Mouse (Mus musculus) activated CD4-positive, CD25-positive, alpha-beta regulatory T cell, adult 4 months (primary cell): ENCODE data around the gene Fbxo11. TPM values are rescaled to one million over a fixed set of nuclear protein-coding genes. Genes with fewer than 3 reads are reported as not detected.
A peak's percentile ranks its signal among the peaks of the same experiment; 100 is the strongest.
"Not testable (repeated sequence)": the region's sequence is repeated elsewhere in the genome, so short reads cannot be mapped to it uniquely, and the experiment has no call there.

ENCODE experiments used
- ATAC-seq: one replicate; pipeline ENCODE4 v1.8.0; 2017
- polyA plus RNA-seq, 2 experiments: library from polyadenylated mRNA; unstranded; fragments of 100-300 nt; shearing (Covaris generic); gene quantifications; one replicate each; pipeline ENCODE4 v1.2.1; 2017

Gene Fbxo11
- polyA plus RNA-seq, 2 experiments from 2014 or later, result 15.5 to 24.3 TPM

GRCm38 (mm10) chr17:88066799-88067198 lies 1.7 kb upstream of the Fbxo11 start:
- ATAC-seq, result no peak

GRCm38 (mm10) chr17:88065801-88066646 lies 933 bp upstream of the Fbxo11 start:
- ATAC-seq, result peak; percentile 82

DNA sequence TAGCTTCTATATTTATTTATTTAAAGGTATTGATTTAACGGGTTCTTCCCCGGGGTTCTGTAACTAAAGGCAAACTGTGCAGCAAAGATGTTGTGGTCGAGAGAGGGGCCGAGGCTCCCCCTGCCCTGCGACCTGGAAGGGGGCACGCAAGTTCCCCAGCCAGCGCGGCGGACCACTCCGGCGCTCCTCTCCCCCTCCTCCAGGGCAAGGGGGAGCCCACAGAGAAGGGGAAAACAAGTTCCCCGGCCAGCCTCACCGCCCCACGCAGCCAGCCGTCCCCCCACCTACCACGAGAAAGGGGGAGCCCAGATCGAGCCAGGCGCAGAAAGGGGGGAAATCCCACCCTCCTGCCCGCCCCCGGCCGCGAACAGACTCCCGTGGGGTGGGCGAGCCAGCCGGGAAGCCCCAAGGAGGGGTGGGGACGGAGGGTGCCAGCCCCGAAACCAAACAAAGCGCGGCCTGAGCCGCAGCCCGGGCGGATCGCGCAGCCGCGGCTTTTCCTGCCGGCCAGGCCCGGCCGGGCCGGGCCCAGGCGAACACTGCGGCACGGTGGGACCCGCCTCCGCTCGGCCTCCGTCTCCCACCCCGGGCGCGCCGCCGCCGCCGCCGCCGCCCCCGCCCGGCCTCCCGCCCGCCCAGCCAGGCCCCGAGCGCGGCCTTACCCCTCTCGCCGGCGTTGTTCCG lies 602 bp downstream of the Fbxo11 start:
- ATAC-seq, result peak; percentile 27

DNA sequence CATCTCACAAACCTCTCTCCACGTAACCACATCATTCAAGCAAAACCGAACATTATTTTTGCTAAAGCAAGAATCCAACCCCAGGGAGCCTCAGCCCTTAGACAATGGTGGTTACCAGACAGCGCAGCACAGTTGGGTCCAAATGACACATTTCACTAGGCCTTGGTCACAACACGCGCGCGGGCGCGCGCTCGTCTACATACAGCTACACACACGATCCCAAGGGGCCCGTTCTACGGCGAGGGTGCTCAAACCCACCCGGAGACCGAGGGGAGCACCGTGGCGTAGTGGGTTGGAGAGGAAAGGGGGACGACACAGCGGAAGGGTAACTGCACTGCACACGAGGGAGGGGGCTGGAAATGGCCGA lies 1.1 kb downstream of the Fbxo11 start:
- ATAC-seq, result peak; percentile 6

GRCm38 (mm10) chr17:88062860-88063580 lies 2.1 kb downstream of the Fbxo11 start:
- no peak for ATAC-seq

- no peak for ATAC-seq
Observed at GRCm38 (mm10) chr17:88061942-88062341, 3.1 kb downstream of the Fbxo11 start.

GRCm38 (mm10) chr17:88058280-88058679 lies 6.8 kb downstream of the Fbxo11 start:
- peak; percentile 6 for ATAC-seq

DNA sequence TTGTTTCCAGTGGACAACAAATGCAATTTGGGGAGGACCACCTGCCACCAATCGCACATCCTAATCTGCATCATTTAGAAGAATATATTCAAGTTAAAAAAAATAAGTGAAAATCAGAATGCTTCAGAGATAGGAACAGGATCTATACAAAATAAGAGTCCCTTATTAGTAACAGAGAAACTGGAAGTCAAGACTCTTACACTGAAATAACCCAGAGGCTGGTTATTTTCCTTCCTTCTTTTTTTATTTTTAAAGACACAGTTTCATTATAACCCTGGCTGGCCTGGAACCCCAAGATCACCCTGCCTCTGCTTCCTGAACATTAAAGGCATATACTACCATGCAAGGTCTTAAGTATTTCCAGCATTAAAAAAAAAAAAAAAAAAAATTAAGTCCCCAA lies 7.2 kb downstream of the Fbxo11 start:
- peak; percentile 58 for ATAC-seq

- no peak for ATAC-seq
Observed at GRCm38 (mm10) chr17:88051679-88052078, 13.4 kb downstream of the Fbxo11 start.

DNA sequence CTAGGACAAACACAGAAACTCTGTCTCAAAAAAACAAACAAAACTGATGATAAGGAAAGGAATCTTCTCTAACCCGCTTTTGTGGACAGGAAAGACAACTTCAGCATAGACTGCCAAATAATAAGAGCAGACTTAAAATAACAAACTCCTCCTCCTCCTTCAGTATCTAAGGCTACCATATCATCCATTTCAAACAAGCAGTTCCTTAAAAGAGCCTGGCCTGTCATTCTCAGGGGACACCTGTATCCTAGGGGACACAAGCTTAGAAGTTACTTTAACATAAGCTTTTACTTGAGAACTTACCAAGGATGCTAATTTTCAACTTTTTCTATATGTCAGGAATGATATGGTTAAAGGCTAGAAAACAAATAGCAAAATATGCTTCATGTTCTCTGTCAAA lies 14.2 kb downstream of the Fbxo11 start:
- no peak for ATAC-seq

DNA sequence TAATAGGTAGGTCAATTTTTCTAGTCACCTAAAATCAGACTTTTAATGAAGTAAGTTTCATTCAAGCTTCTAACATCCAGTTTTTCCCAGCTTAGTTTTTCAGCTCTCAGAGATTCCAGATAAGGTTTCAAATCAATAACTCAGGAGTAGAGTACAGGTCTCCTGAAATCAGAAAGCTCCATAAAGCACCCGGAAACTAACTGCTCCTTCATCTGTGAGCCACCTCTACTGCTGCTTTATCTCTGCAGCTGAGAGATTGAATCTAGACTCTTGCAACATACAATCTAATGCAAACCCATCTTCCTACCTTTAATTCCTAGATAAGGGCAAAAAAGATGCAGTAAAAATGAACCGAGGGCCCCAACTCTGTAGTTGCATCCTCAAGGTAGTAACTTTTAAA lies 14.8 kb downstream of the Fbxo11 start:
- ATAC-seq, result no peak

DNA sequence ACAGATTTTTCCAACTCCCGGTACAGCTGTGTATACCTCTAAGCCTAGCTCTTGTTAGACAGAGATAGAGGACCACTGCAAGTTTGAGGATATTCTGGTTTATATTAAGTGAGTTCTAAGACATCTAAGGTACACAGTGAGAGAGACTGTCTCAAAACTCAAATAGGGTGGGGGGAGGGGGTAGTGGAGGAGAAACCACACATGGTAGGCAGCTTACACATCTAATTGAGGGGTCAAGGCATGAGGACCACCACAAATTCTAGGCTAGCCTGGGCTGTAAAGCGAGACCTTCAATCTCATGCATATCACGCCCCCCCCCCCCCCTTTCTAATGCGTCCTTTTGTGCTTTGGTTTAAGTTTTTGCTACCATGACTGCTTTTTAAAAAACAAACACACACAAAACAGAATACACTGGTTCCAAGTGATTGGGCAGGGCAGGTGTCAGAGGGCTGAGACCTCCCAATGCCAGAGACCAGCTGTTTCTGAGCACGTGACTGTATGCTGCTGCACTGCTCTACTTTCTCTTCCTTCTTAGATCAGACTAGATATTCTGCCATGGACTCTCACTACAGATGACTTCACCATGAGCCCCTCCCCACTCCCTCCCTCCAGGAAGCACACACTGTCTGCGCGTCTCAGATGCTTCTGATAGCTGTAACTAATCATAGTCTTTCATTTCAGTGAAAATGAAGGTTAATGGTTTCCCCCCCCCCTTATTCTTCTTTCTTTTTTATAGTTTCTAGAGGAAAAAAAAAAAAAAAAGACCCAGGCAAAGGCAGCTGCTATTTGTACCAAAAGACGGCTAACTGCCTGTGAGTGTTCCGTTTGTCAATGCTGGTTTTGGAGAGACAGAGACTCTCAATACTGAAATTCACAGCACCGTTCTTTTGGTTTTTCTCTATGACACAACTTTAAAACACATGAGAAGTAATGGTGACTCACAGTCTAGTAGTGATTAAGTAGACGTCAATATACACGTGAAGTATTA lies 22.7 kb downstream of the Fbxo11 start:
- ATAC-seq, result peak; percentile 96

GRCm38 (mm10) chr17:88040810-88041209 lies 24.3 kb downstream of the Fbxo11 start:
- ATAC-seq, result no peak

DNA sequence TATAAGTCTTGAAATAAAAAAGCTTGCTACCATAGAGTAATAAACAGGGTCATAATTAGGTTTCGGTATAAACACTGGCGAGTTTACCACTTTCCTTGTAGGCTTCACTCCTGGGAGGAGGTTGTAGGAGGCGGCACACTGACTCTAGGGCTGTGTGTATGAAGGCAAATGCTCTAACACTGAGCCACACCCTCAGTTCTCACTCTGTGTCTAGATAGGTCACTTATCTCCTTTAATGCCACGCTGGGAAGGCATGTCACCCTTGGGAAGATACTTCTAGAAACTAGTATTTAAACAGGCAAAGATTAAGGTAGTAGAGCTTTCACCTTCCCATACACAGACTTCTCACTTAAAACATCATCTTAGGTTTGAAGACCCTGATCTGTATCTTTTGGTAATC lies 30.7 kb downstream of the Fbxo11 start:
- no peak for ATAC-seq

DNA sequence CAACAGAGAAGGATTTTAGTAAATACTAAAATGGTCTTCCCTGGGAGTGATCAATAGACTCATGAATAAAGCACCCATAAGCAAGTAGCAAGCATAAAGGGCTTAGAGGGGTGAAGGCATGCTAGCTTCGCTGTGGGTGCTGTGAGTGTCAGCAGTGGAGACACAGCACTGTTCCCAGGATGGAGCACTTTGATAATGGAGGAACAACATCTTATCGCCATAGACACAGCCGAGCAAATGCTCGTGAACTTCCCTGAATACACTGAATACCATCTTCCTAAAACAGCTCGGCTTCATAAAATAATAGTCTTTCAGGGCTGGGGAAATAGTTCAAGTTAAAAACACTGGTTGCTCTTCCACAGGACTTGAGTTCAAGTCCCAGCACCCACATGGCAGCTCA lies 33.3 kb downstream of the Fbxo11 start:
- ATAC-seq, result no peak

GRCm38 (mm10) chr17:88029194-88029970 lies 35.7 kb downstream of the Fbxo11 start:
- no peak for ATAC-seq

- ATAC-seq, result peak; percentile 74
Observed at GRCm38 (mm10) chr17:88025227-88025626, 39.9 kb downstream of the Fbxo11 start.

GRCm38 (mm10) chr17:88023924-88024323 lies 41.2 kb downstream of the Fbxo11 start:
- ATAC-seq, result no peak

- ATAC-seq, result not testable (repeated sequence)
Observed at GRCm38 (mm10) chr17:88016027-88016426, 49.1 kb downstream of the Fbxo11 start.

DNA sequence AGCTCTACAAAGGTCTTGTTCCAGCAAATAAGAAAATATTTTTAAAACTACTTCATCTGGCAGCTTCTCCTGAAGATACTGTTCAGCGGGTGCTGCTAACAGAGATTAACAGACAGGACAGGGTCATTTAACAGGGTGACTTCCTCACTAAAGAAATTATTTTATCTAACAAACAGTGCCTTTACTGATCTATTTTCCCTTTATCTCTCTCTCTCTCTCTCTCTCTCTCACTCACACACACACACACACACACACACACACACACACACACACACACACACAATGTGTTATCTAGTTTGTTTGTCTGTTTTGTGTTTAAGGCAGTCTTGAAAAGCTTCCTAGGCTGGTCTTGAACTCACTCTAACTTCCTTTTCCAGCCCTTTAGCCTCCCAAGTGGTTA lies 50.6 kb downstream of the Fbxo11 start:
- ATAC-seq, result no peak

DNA sequence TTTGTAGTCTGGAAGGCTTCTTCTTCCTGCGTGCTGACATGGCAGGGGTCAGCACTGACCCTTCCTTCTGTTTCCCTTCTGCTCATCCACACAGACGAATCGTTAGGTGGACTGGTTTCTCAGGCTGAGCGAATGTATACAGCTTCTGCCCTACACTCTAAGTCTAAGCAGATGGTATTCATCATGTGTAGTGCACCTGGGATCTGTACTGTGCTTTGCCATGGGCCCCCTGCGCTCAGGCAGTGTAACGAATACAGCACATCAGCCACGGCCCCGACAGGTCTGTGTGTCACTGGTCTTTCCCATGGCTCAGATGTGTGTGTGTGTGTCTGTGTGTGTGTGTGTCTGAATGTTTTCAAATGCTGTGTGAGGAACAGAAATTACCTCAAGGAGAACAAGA lies 58.1 kb downstream of the Fbxo11 start:
- ATAC-seq, result peak; percentile 21
